Mouse (Mus musculus): ENCODE results near the gene Igf1r.

Igf1r gene

GRCm38 (mm10) chr7:68128271-68128674 is 175.6 kb downstream of the Igf1r start:
- DNase-seq = no peak

GRCm38 (mm10) chr7:68129077-68129511 is 176.5 kb downstream of the Igf1r start:
- peak; percentile 86 to 90 for DNase-seq

GRCm38 (mm10) chr7:68129546-68130253 is 177.1 kb downstream of the Igf1r start:
- peak; percentile 38 to 73 for DNase-seq

GRCm38 (mm10) chr7:68130950-68131580 is 178.4 kb downstream of the Igf1r start:
- DNase-seq = no peak

- no peak for DNase-seq
Observed at GRCm38 (mm10) chr7:68133679-68134078, 181.1 kb downstream of the Igf1r start.

- DNase-seq = no peak
Observed at GRCm38 (mm10) chr7:68134948-68135347, 182.3 kb downstream of the Igf1r start.

GRCm38 (mm10) chr7:68136056-68136455 is 183.4 kb downstream of the Igf1r start:
- DNase-seq = no peak

- DNase-seq = no peak
Observed at GRCm38 (mm10) chr7:68139384-68139783, 186.8 kb downstream of the Igf1r start.

GRCm38 (mm10) chr7:68140041-68140807 is 187.6 kb downstream of the Igf1r start:
- DNase-seq = no peak

GRCm38 (mm10) chr7:68144266-68144665 is 191.6 kb downstream of the Igf1r start:
- no peak for DNase-seq

- no peak for DNase-seq
Observed at GRCm38 (mm10) chr7:68148297-68149048, 195.8 kb downstream of the Igf1r start.

GRCm38 (mm10) chr7:68151892-68152291 is 199.3 kb downstream of the Igf1r start:
- DNase-seq = no peak

GRCm38 (mm10) chr7:68152458-68152857 is 199.8 kb downstream of the Igf1r start:
- no peak for DNase-seq

- no peak for DNase-seq
Observed at GRCm38 (mm10) chr7:68153269-68153668, 200.6 kb downstream of the Igf1r start.

GRCm38 (mm10) chr7:68154588-68154987 is 202.0 kb downstream of the Igf1r start:
- no peak for DNase-seq

GRCm38 (mm10) chr7:68160094-68160791 is 207.6 kb downstream of the Igf1r start:
- no peak for DNase-seq

GRCm38 (mm10) chr7:68164074-68164473 is 211.4 kb downstream of the Igf1r start:
- DNase-seq = no peak

GRCm38 (mm10) chr7:68172776-68173175 is 220.1 kb downstream of the Igf1r start:
- DNase-seq = no peak

GRCm38 (mm10) chr7:68179672-68180071 is 227.0 kb downstream of the Igf1r start:
- no peak for DNase-seq

GRCm38 (mm10) chr7:68181104-68181503 is 228.5 kb downstream of the Igf1r start:
- no peak for DNase-seq

GRCm38 (mm10) chr7:68182025-68182424 is 229.4 kb downstream of the Igf1r start:
- DNase-seq = no peak

GRCm38 (mm10) chr7:68182773-68183172 is 230.1 kb downstream of the Igf1r start:
- no peak for DNase-seq

Data from spleen, adult 18-20 months (tissue).